ENCODE assay signal across 16 mouse cellular contexts in genomic region chr7:80842132-80842531, GRCm38 (mm10).
"Had no signal": no experiment of that assay in that cellular context is flagged by ENCODE, and none has a peak within 500 bp of the region (broad histone marks: within the 10 kb centered on the region; RNA-seq: fewer than 3 reads in every experiment).

No protein-coding gene starts in this region.

- DNase-seq: kidney, adult 11 months; layer of hippocampus, adult 9-11 months; liver, embryonic 13.5 days; lung, adult 2 months; lung, postnatal 14 days; lung, postnatal 4 days; midbrain, embryonic 14.5 days; right cerebral cortex, adult 18-20 months; right cerebral cortex, postnatal 14 days; right cerebral cortex, postnatal 4 days; thymus, postnatal 36 days had no signal

- H3K9ac ChIP-seq: liver, embryonic 13.5 days; neural tube, embryonic 12.5 days; neural tube, embryonic 15.5 days had no signal

- H3K36me3 ChIP-seq: liver, embryonic 13.5 days; neural tube, embryonic 12.5 days; neural tube, embryonic 15.5 days had no signal

- H3K27ac ChIP-seq: kidney, postnatal 0 days; layer of hippocampus, adult 2 months; liver, embryonic 13.5 days; neural tube, embryonic 12.5 days; neural tube, embryonic 15.5 days had no signal

- H3K4me1 ChIP-seq: neural tube, embryonic 12.5 days; neural tube, embryonic 15.5 days had no signal

- H3K4me3 ChIP-seq: layer of hippocampus, adult 2 months; liver, embryonic 13.5 days; neural tube, embryonic 12.5 days; neural tube, embryonic 15.5 days had no signal

- H3K4me2 ChIP-seq: liver, embryonic 13.5 days; midbrain, embryonic 11.5 days; neural tube, embryonic 12.5 days; neural tube, embryonic 15.5 days had no signal

- H3K27me3 ChIP-seq: liver, embryonic 13.5 days; neural tube, embryonic 12.5 days had no signal

- H3K9me3 ChIP-seq: liver, embryonic 13.5 days; neural tube, embryonic 12.5 days; neural tube, embryonic 15.5 days had no signal
